Mouse (Mus musculus) forebrain, embryonic 11.5 days (tissue): Measurements from ENCODE around the gene Ppil1. TPM values are rescaled to one million over a fixed set of nuclear protein-coding genes. Genes with fewer than 3 reads are reported as not detected.
"Not testable (repeated sequence)": the region's sequence is repeated elsewhere in the genome, so short reads cannot be mapped to it uniquely, and the experiment has no call there.

Experiments used
- ATAC-seq: fragments of 200-750 bp; cut with Nextera tagmentation; replicated peaks from 2 replicates; pipeline ENCODE4 v1.8.0; 2017; ENCODE audit warnings: moderate TSS enrichment; ENCODE audit not compliant: low FRiP score
- DNase-seq: peaks from one replicate; pipeline ENCODE4 v3.0.0-alpha.2; 2017; ENCODE audit warnings: low spot score
- H3K27ac ChIP-seq: fragments of 300-500 bp; sonication (generic); 2 replicates; pipeline ENCODE4 v1.5.1; 2014; ENCODE audit warnings: low read depth, low read length
- H3K27me3 ChIP-seq: fragments of 300-500 bp; sonication (generic); 2 replicates; pipeline ENCODE4 v1.6.1; 2014; ENCODE audit warnings: mild to moderate bottlenecking, low read length, mixed read lengths; ENCODE audit not compliant: control insufficient read depth, insufficient read depth
- H3K36me3 ChIP-seq: fragments of 300-500 bp; sonication (generic); 2 replicates; pipeline ENCODE4 v1.6.1; 2014; ENCODE audit warnings: mild to moderate bottlenecking, low read length, moderate library complexity, mixed read lengths; ENCODE audit not compliant: control insufficient read depth, insufficient read depth
- H3K4me1 ChIP-seq: fragments of 300-500 bp; sonication (generic); replicated peaks from 2 replicates; pipeline ENCODE4 v1.6.1; 2014; ENCODE audit warnings: low read length, mixed read lengths; ENCODE audit not compliant: control insufficient read depth, insufficient read depth
- H3K4me2 ChIP-seq: fragments of 300-500 bp; sonication (generic); 2 replicates; pipeline ENCODE4 v1.6.1; 2014; ENCODE audit warnings: low read depth, mild to moderate bottlenecking, low read length, moderate library complexity, mixed read lengths; ENCODE audit not compliant: severe bottlenecking
- H3K4me3 ChIP-seq: fragments of 300-500 bp; sonication (generic); 2 replicates; pipeline ENCODE4 v1.5.1; 2014; ENCODE audit warnings: low read depth, low read length
- H3K9ac ChIP-seq: fragments of 300-500 bp; sonication (generic); 2 replicates; pipeline ENCODE4 v1.6.1; 2014; ENCODE audit warnings: low read length
- H3K9me3 ChIP-seq: fragments of 300-500 bp; sonication (generic); 2 replicates; pipeline ENCODE4 v1.6.1; 2016; ENCODE audit warnings: low read length, mixed read lengths; ENCODE audit not compliant: control insufficient read depth
- WGBS: fragments of 180-500 bp; shearing (Covaris S2); extraction: QIAGEN DNeasy Blood & Tissue Kit; methylation state at CpG from one replicate; pipeline ENCODE4 v1.1.7; 2014; 5-methylcytosine and 5-hydroxymethylcytosine counted together
- polyA plus RNA-seq: library from polyadenylated mRNA; unstranded; fragments of >200 nt; fragmentation: Nextera tagmentation; extraction: Ambion mirVana; gene quantifications from 2 replicates; pipeline ENCODE4 v1.2.1, GENCODE M21; 2014

Ppil1 gene
- polyA plus RNA-seq, 1 experiment from 2014 or later = 180 TPM

- Histone ChIP-seq H3K4me2 (no peak overlapping the region), H3K36me3 (no peaks in the 10 kb centered on the region; the same call in 1 of the 2 replicates), H3K4me1 (peaks cover 12% of the 10 kb centered on the region; the same call in 1 of the 2 replicates)
These were observed 2.3 kb downstream of the Ppil1 start for GRCm38 (mm10) chr17:29261603-29262258.

GRCm38 (mm10) chr17:29260501-29260900, 3.5 kb downstream of the Ppil1 start:
- H3K27ac ChIP-seq = no peak overlapping the region
- H3K36me3 ChIP-seq = no peaks in the 10 kb centered on the region; the same call in 1 of the 2 replicates
- no peak overlapping the region for H3K4me3 ChIP-seq
- no peak for ATAC-seq
- WGBS = 88% methylated on average over 15 of the region's 15 CpGs
- no peak for DNase-seq
- no peak overlapping the region for H3K9ac ChIP-seq
- no peaks in the 10 kb centered on the region for H3K9me3 ChIP-seq
- H3K4me1 ChIP-seq = peaks cover 12% of the 10 kb centered on the region; the same call in 1 of the 2 replicates
- no peaks in the 10 kb centered on the region for H3K27me3 ChIP-seq
- H3K4me2 ChIP-seq = no peak overlapping the region

More at GRCm38 (mm10) chr17:29261603-29262258, 2.3 kb downstream of the Ppil1 start:
- WGBS = 93% methylated on average over 22 of the region's 22 CpGs
- no peaks in the 10 kb centered on the region for H3K27me3 ChIP-seq
- no peak overlapping the region for H3K4me3 ChIP-seq
- ATAC-seq (no peak), DNase-seq (no peak)
- no peaks in the 10 kb centered on the region for H3K9me3 ChIP-seq
- H3K27ac ChIP-seq = no peak overlapping the region
- no peak overlapping the region; the same call in 1 of the 2 replicates for H3K9ac ChIP-seq

GRCm38 (mm10) chr17:29259489-29259888, 4.5 kb downstream of the Ppil1 start:
- H3K36me3 ChIP-seq = no peaks in the 10 kb centered on the region; the same call in 1 of the 2 replicates
- WGBS = 6% methylated on average over 3 of the region's 3 CpGs
- H3K9ac ChIP-seq = peak overlapping the region; percentile 8; the same call in 1 of the 2 replicates
- no peak overlapping the region for H3K27ac ChIP-seq
- H3K4me1 ChIP-seq = peaks cover 11% of the 10 kb centered on the region; the same call in 1 of the 2 replicates
- DNase-seq (peak; percentile 89), ATAC-seq (no peak)
- H3K4me2 ChIP-seq = no peak overlapping the region
- no peaks in the 10 kb centered on the region for H3K9me3 ChIP-seq
- H3K27me3 ChIP-seq = no peaks in the 10 kb centered on the region
- H3K4me3 ChIP-seq = no peak overlapping the region

GRCm38 (mm10) chr17:29258921-29259320, 5.1 kb downstream of the Ppil1 start:
- ATAC-seq (no peak), DNase-seq (no peak)
- peaks cover 9% of the 10 kb centered on the region; the same call in 1 of the 2 replicates for H3K4me1 ChIP-seq
- peak overlapping the region; percentile 8; the same call in 1 of the 2 replicates for H3K9ac ChIP-seq
- H3K27ac ChIP-seq = no peak overlapping the region
- 100% methylated on average over 2 of the region's 2 CpGs for WGBS
- H3K9me3 ChIP-seq = no peaks in the 10 kb centered on the region
- H3K27me3 ChIP-seq = no peaks in the 10 kb centered on the region
- no peak overlapping the region for H3K4me2 ChIP-seq
- H3K4me3 ChIP-seq = no peak overlapping the region
- no peaks in the 10 kb centered on the region; the same call in 1 of the 2 replicates for H3K36me3 ChIP-seq

- H3K27ac ChIP-seq = no peak overlapping the region
- peaks cover 8% of the 10 kb centered on the region; the same call in 1 of the 2 replicates for H3K4me1 ChIP-seq
- H3K9me3 ChIP-seq = no peaks in the 10 kb centered on the region
- no peak for DNase-seq
- ATAC-seq = no peak
- no peak overlapping the region for H3K4me2 ChIP-seq
- no peaks in the 10 kb centered on the region; the same call in 1 of the 2 replicates for H3K36me3 ChIP-seq
- 83% methylated on average over 10 of the region's 10 CpGs for WGBS
- no peaks in the 10 kb centered on the region for H3K27me3 ChIP-seq
- H3K4me3 ChIP-seq = no peak overlapping the region
- H3K9ac ChIP-seq = no peak overlapping the region
These were observed 5.9 kb downstream of the Ppil1 start for GRCm38 (mm10) chr17:29258025-29258558.

- no peaks in the 10 kb centered on the region for H3K27me3 ChIP-seq
- no peaks in the 10 kb centered on the region for H3K9me3 ChIP-seq
- H3K9ac ChIP-seq = no peak overlapping the region
- ATAC-seq (no peak), DNase-seq (no peak)
- no peak overlapping the region for H3K27ac ChIP-seq
- H3K4me2 ChIP-seq = no peak overlapping the region
- H3K4me3 ChIP-seq = no peak overlapping the region
- no peaks in the 10 kb centered on the region; the same call in 1 of the 2 replicates for H3K36me3 ChIP-seq
- WGBS = 94% methylated on average over 10 of the region's 10 CpGs
- peaks cover 3% of the 10 kb centered on the region; the same call in 1 of the 2 replicates for H3K4me1 ChIP-seq
These were observed 6.9 kb downstream of the Ppil1 start for GRCm38 (mm10) chr17:29257001-29257511.

- Histone ChIP-seq H3K4me1 (0 out of 2 replicates have a peak, but pooled peaks cover 2% of the 10 kb centered on the region), H3K27me3 (no peaks in the 10 kb centered on the region), H3K4me3 (no peak overlapping the region), H3K36me3 (no peaks in the 10 kb centered on the region; the same call in 1 of the 2 replicates), H3K9me3 (no peaks in the 10 kb centered on the region), H3K4me2 (no peak overlapping the region), H3K27ac (no peak overlapping the region), H3K9ac (no peak overlapping the region)
- no peak for DNase-seq
- ATAC-seq = no peak
- WGBS = 85% methylated on average over 6 of the region's 6 CpGs
These were observed 7.5 kb downstream of the Ppil1 start for GRCm38 (mm10) chr17:29256507-29256906.

- not testable (repeated sequence) for H3K36me3 ChIP-seq, H3K9ac ChIP-seq, H3K27ac ChIP-seq, H3K4me1 ChIP-seq, H3K4me2 ChIP-seq, DNase-seq, H3K27me3 ChIP-seq, H3K9me3 ChIP-seq, H3K4me3 ChIP-seq, ATAC-seq
- WGBS = 95% methylated on average over 6 of the region's 6 CpGs
These were observed 9.2 kb downstream of the Ppil1 start for GRCm38 (mm10) chr17:29254784-29255183.
